Mouse (Mus musculus) limb, embryonic 11.5 days (tissue): ENCODE measurements around the gene Pla2g6. TPM values are rescaled to one million over a fixed set of nuclear protein-coding genes. Genes with fewer than 3 reads are reported as not detected.

Experiments
- ATAC-seq: fragments of 200-750 bp; cut with Nextera tagmentation; 2 replicates; pipeline ENCODE4 v1.8.0; 2017; ENCODE audit warnings: low read depth; ENCODE audit not compliant: insufficient number of reproducible peaks, low FRiP score, low TSS enrichment
- DNase-seq: peaks from one replicate; pipeline ENCODE4 v3.0.0-alpha.2; 2015; ENCODE audit warnings: low spot score
- H3K27ac ChIP-seq: fragments of 300-500 bp; sonication (generic); replicated peaks from 2 replicates; pipeline ENCODE4 v1.5.1; 2014; ENCODE audit warnings: low read depth, mild to moderate bottlenecking, low read length
- H3K27me3 ChIP-seq: fragments of 300-500 bp; sonication (generic); 2 replicates; pipeline ENCODE4 v1.6.1; 2014; ENCODE audit warnings: mild to moderate bottlenecking, low read length, mixed read lengths; ENCODE audit not compliant: control insufficient read depth, insufficient read depth
- H3K36me3 ChIP-seq: fragments of 300-500 bp; sonication (generic); 2 replicates; pipeline ENCODE4 v1.6.1; 2014; ENCODE audit warnings: mild to moderate bottlenecking, low read length, moderate library complexity, mixed read lengths; ENCODE audit not compliant: control insufficient read depth, insufficient read depth
- H3K4me1 ChIP-seq: fragments of 300-500 bp; sonication (generic); 2 replicates; pipeline ENCODE4 v1.6.1; 2014; ENCODE audit warnings: low read length, mixed read lengths; ENCODE audit not compliant: control insufficient read depth, insufficient read depth
- H3K4me2 ChIP-seq: fragments of 300-500 bp; sonication (generic); 2 replicates; pipeline ENCODE4 v1.6.1; 2014; ENCODE audit warnings: low read depth, mild to moderate bottlenecking, moderate library complexity; ENCODE audit not compliant: severe bottlenecking
- H3K4me3 ChIP-seq: fragments of 300-500 bp; sonication (generic); 2 replicates; pipeline ENCODE4 v1.5.1; 2014; ENCODE audit warnings: low read depth, low read length
- H3K9ac ChIP-seq: fragments of 300-500 bp; sonication (generic); 2 replicates; pipeline ENCODE4 v1.6.1; 2014; ENCODE audit warnings: mild to moderate bottlenecking, low read length
- H3K9me3 ChIP-seq: fragments of 300-500 bp; sonication (generic); 2 replicates; pipeline ENCODE4 v1.6.1; 2016; ENCODE audit warnings: low read length; ENCODE audit not compliant: control insufficient read depth
- WGBS: fragments of 180-500 bp; shearing (Covaris S2); extraction: QIAGEN DNeasy Blood & Tissue Kit; methylation state at CpG from one replicate; pipeline ENCODE4 v1.1.7; 2014; 5-methylcytosine and 5-hydroxymethylcytosine counted together
- polyA plus RNA-seq: library from polyadenylated mRNA; unstranded; fragments of >200 nt; fragmentation: Nextera tagmentation; extraction: Ambion mirVana; gene quantifications from 2 replicates; pipeline ENCODE4 v1.2.1, GENCODE M21; 2014

The Pla2g6 gene
- polyA plus RNA-seq, 1 experiment from 2014 or later = 10.8 TPM

DNA sequence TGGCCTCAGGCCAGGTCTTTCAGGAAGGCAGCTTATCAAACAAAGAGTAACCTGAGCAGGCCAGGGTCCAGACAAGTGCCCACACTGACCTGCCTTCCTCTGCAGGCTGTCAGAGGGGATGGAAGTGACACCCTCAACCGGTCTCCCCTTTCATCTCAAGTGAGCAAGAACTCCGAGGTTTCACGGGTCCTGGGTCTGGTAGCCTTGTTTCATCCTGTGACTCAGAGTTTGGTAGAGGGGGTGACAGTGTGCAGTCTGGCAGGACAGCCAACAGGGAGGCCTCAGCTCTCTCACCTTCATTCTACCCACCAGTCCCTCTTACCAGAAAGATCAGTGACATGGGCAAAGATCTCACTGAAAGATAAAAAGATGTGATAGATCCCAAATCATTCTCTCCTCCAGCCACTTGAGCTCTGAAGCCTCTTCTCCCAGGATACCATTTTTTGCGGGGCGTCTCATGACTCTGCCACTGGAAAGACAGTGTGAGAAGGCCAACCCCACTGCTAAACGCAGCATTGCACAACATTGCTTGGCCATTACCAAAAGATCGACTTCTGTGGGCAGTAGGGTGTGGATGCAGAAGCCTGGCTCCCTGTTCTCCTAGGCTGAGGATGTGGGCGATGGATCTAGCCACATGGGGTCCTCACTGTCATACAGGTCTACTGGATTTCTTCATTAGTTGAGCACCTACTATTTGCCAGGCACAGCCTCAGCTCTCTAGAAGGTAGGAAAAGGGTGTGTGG is 18.0 kb upstream of the Pla2g6 start, which contains the start of gene Maff:
Gene Maff, plus strand, starts transcription at position 571 of the 743 bp plus-strand sequence.
- Histone ChIP-seq H3K4me2 (peak within 1 kb of the TSS; percentile 96), H3K9ac (peak within 1 kb of the TSS; percentile 72), H3K4me3 (peak within 1 kb of the TSS; percentile 83), H3K9me3 (no peaks in the 10 kb centered on the region), H3K36me3 (no peaks in the 10 kb centered on the region), H3K4me1 (0 out of 2 replicates have a peak, but pooled peaks cover 3% of the 10 kb centered on the region), H3K27me3 (no peaks in the 10 kb centered on the region), H3K27ac (peak within 1 kb of the TSS; percentile 82)
- DNase-seq = no peak
- no peak for ATAC-seq
- WGBS = 48% methylated on average over 8 of the region's 8 CpGs

DNA sequence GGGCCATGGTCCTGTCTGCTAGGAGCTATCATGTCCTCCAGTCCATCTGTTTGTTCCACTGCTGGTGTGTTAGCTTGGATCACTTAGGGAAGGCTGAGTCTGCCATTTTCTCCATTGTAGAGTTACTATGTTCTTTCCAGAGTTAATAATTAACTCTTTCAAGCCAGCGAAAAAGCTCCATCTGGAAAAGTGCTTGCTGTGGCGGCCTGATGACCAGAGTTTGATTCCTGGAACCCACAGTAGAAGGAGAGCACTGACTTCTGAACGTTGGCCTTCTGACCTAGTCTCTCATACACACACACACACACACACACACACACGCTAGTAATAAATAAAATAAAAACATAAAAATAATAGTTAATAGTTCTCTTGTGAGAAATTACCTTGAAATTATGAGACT is 16.4 kb upstream of the Pla2g6 start:
- no peaks in the 10 kb centered on the region for H3K36me3 ChIP-seq
- no peak overlapping the region for H3K4me3 ChIP-seq
- WGBS = 87% methylated on average over 4 of the region's 4 CpGs
- H3K9me3 ChIP-seq = no peaks in the 10 kb centered on the region
- 0 out of 2 replicates have a peak, but pooled peaks cover 3% of the 10 kb centered on the region for H3K4me1 ChIP-seq
- H3K27me3 ChIP-seq = no peaks in the 10 kb centered on the region
- H3K4me2 ChIP-seq = no peak overlapping the region
- no peak overlapping the region for H3K9ac ChIP-seq
- DNase-seq (no peak), ATAC-seq (no peak)
- H3K27ac ChIP-seq = no peak overlapping the region

- 80% methylated on average over 6 of the region's 6 CpGs for WGBS
- DNase-seq (no peak), ATAC-seq (no peak)
- Histone ChIP-seq H3K4me2 (no peak overlapping the region), H3K4me3 (no peak overlapping the region), H3K27me3 (no peaks in the 10 kb centered on the region), H3K36me3 (no peaks in the 10 kb centered on the region), H3K9ac (no peak overlapping the region), H3K9me3 (no peaks in the 10 kb centered on the region), H3K27ac (no peak overlapping the region), H3K4me1 (no peaks in the 10 kb centered on the region)
These were observed 14.6 kb upstream of the Pla2g6 start for GRCm38 (mm10) chr15:79342641-79343337.

GRCm38 (mm10) chr15:79338978-79339377 is 10.8 kb upstream of the Pla2g6 start:
- no peak overlapping the region for H3K4me3 ChIP-seq
- 0 out of 2 replicates have a peak, but pooled peaks cover 4% of the 10 kb centered on the region for H3K4me1 ChIP-seq
- H3K27me3 ChIP-seq = no peaks in the 10 kb centered on the region
- no peak overlapping the region for H3K9ac ChIP-seq
- no peaks in the 10 kb centered on the region for H3K9me3 ChIP-seq
- no peak overlapping the region for H3K27ac ChIP-seq
- WGBS = 79% methylated on average over 5 of the region's 5 CpGs
- H3K4me2 ChIP-seq = no peak overlapping the region
- no peak for DNase-seq
- no peaks in the 10 kb centered on the region for H3K36me3 ChIP-seq
- ATAC-seq = no peak

GRCm38 (mm10) chr15:79335061-79335655 is 7.0 kb upstream of the Pla2g6 start:
- DNase-seq (no peak), ATAC-seq (no peak)
- Histone ChIP-seq H3K27me3 (no peaks in the 10 kb centered on the region), H3K9ac (no peak overlapping the region), H3K36me3 (no peaks in the 10 kb centered on the region), H3K4me1 (0 out of 2 replicates have a peak, but pooled peaks cover 4% of the 10 kb centered on the region), H3K27ac (no peak overlapping the region), H3K4me2 (no peak overlapping the region), H3K4me3 (no peak overlapping the region), H3K9me3 (no peaks in the 10 kb centered on the region)
- WGBS = 64% methylated on average over 7 of the region's 7 CpGs

DNA sequence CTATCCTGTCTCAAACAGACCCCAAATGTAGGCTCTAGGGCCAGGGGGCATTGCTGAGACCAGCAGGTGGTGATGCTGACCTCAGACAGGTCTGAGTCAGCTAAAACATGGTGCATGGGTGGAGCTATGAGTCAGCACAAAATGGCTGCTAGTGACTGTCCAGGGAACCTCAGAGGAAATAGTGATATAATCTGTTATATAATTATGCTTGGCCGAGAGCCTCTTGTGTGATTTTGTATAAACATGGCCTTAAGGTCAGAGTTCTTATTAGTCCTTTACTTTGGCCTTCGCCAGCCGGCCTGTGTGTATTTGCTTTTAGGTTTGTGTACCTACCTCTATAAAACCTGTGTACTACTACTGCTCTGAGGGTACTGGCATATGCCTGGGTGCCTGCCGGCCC is 5.2 kb upstream of the Pla2g6 start:
- Histone ChIP-seq H3K27me3 (no peaks in the 10 kb centered on the region), H3K4me3 (no peak overlapping the region), H3K36me3 (no peaks in the 10 kb centered on the region), H3K9me3 (no peaks in the 10 kb centered on the region), H3K4me1 (0 out of 2 replicates have a peak, but pooled peaks cover 4% of the 10 kb centered on the region), H3K4me2 (no peak overlapping the region), H3K27ac (no peak overlapping the region), H3K9ac (no peak overlapping the region)
- ATAC-seq (no peak), DNase-seq (no peak)
- 74% methylated on average over 4 of the region's 4 CpGs for WGBS

DNA sequence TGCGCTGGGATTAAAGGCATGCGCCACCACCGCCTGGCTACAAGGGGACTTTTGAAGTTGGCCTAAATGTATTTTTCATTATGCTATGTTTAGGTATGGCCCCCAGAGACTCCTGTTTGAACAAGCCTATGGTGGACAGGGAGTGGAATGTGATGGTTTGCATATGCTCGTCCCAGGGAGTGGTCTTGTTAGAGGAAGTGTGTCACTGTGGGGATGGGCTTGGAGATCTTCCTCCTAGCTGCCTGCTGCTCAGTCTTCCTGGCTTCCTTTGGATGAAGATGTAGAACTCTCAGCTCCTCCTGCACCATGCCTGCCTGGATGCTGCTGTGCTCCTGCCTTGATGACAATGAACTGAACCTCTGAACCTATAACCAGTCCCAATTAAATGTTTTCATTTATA is 2.3 kb upstream of the Pla2g6 start:
- Histone ChIP-seq H3K27me3 (no peaks in the 10 kb centered on the region), H3K4me1 (peaks cover 10% of the 10 kb centered on the region; the same call in 1 of the 2 replicates), H3K9me3 (no peaks in the 10 kb centered on the region), H3K27ac (no peak overlapping the region), H3K4me2 (no peak overlapping the region), H3K4me3 (no peak overlapping the region), H3K36me3 (no peaks in the 10 kb centered on the region), H3K9ac (no peak overlapping the region)
- no peak for DNase-seq
- no peak for ATAC-seq
- WGBS = 82% methylated on average over 4 of the region's 4 CpGs

DNA sequence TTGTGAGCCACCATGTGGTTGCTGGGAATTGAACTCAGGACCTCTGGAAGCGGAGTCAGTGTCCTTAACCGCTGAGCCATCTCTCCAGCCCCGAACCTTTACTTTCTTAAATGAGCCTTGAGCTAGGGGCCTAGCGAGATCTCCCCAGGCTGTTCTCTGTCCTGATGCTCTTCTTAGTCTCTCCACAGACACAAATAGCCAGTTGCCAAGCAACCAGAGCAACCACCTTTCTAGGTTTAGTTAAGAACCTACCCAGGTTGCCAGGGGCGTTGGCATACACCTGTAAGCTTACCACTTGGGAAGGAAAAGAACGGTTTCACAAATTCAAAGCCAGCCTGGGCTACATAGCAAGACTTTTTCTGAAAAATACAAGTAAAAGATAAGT is 1.8 kb upstream of the Pla2g6 start:
- no peak for ATAC-seq
- no peak overlapping the region for H3K4me2 ChIP-seq
- no peaks in the 10 kb centered on the region for H3K9me3 ChIP-seq
- 87% methylated on average over 6 of the region's 6 CpGs for WGBS
- no peak for DNase-seq
- H3K27ac ChIP-seq = no peak overlapping the region
- peaks cover 9% of the 10 kb centered on the region; the same call in 1 of the 2 replicates for H3K4me1 ChIP-seq
- H3K27me3 ChIP-seq = no peaks in the 10 kb centered on the region
- no peaks in the 10 kb centered on the region for H3K36me3 ChIP-seq
- no peak overlapping the region for H3K4me3 ChIP-seq
- no peak overlapping the region for H3K9ac ChIP-seq
